8 mouse cellular contexts compared by ENCODE assay signal in genomic region chr13:49169448-49170207, GRCm38 (mm10). TPM values are rescaled to one million over a fixed set of nuclear protein-coding genes. Genes with fewer than 3 reads are reported as not detected.
DNase-seq lines count a peak whose midpoint lies in the region; ATAC-seq and TF ChIP-seq lines count a peak whose summit lies in the region.

No protein-coding gene starts in this region.

- peaks cover 9% of the 10 kb centered on the region; the same call in 1 of the 2 replicates for H3K27me3 ChIP-seq in forebrain, embryonic 10.5 days (ENCODE audit: poor library complexity, severe bottlenecking)
- no peaks in the 10 kb centered on the region for H3K27me3 ChIP-seq in heart, postnatal 0 days (ENCODE audit: control insufficient read depth, insufficient read depth, low read length)
- H3K27me3 ChIP-seq in liver, postnatal 0 days (ENCODE audit: insufficient read depth, low read length) = no peaks in the 10 kb centered on the region
- H3K27me3 ChIP-seq in neural tube, embryonic 14.5 days (ENCODE audit: control insufficient read depth, insufficient read depth, low read length) = no peaks in the 10 kb centered on the region
- H3K27me3 ChIP-seq in stomach, postnatal 0 days (ENCODE audit: control insufficient read depth, insufficient read depth, low read length) = no peaks in the 10 kb centered on the region

- peak; percentile 78 for TF ChIP-seq CTCF in bone marrow macrophage, adult 2 months (IDR thresholded peaks at IDR 0.05; ENCODE audit: low read depth, low read length)
- peak; percentile 99 for TF ChIP-seq CTCF in heart, postnatal 0 days (IDR thresholded peaks at IDR 0.05; ENCODE audit: low read depth)
- TF ChIP-seq CTCF in liver, postnatal 0 days (IDR thresholded peaks at IDR 0.05; ENCODE audit: low read depth) = peak; percentile 97
- peak; percentile 97 for TF ChIP-seq CTCF in stomach, postnatal 0 days (IDR thresholded peaks at IDR 0.05; ENCODE audit: low read depth)

- H3K36me3 ChIP-seq in forebrain, embryonic 10.5 days (replicated peaks) = no peaks in the 10 kb centered on the region
- H3K36me3 ChIP-seq in heart, postnatal 0 days (replicated peaks; ENCODE audit: control insufficient read depth, insufficient read depth, low read length) = no peaks in the 10 kb centered on the region
- H3K36me3 ChIP-seq in liver, postnatal 0 days (replicated peaks; ENCODE audit: insufficient read depth, low read length) = no peaks in the 10 kb centered on the region
- no peaks in the 10 kb centered on the region for H3K36me3 ChIP-seq in neural tube, embryonic 14.5 days (ENCODE audit: control insufficient read depth, insufficient read depth, low read length)
- no peaks in the 10 kb centered on the region for H3K36me3 ChIP-seq in stomach, postnatal 0 days (ENCODE audit: control insufficient read depth, insufficient read depth, low read length)

- peaks cover 13% of the 10 kb centered on the region for H3K4me1 ChIP-seq in bone marrow macrophage, adult 2 months (ENCODE audit: control insufficient read depth, insufficient read depth, low read length)
- H3K4me1 ChIP-seq in forebrain, embryonic 10.5 days = peaks cover 7% of the 10 kb centered on the region
- H3K4me1 ChIP-seq in heart, postnatal 0 days (ENCODE audit: control insufficient read depth, insufficient read depth) = no peaks in the 10 kb centered on the region
- peaks cover 2% of the 10 kb centered on the region; the same call in 1 of the 2 replicates for H3K4me1 ChIP-seq in liver, postnatal 0 days (ENCODE audit: insufficient read depth)
- H3K4me1 ChIP-seq in neural tube, embryonic 14.5 days (ENCODE audit: control insufficient read depth, insufficient read depth, low read length) = no peaks in the 10 kb centered on the region
- H3K4me1 ChIP-seq in stomach, postnatal 0 days (replicated peaks; ENCODE audit: control insufficient read depth, insufficient read depth) = no peaks in the 10 kb centered on the region

- no peak for TF ChIP-seq POLR2A in bone marrow macrophage, adult 2 months (IDR thresholded peaks at IDR 0.05; ENCODE audit: borderline replicate concordance, low read depth, low read length)

- peak; percentile 83 to 84 for DNase-seq in B cell, adult 2 months
- DNase-seq in forebrain, embryonic 10.5 days (ENCODE audit: extremely low spot score, low spot score) = peak; percentile 84
- DNase-seq in heart, postnatal 0 days (ENCODE audit: low spot score) = peak; percentile 86
- DNase-seq in kidney, postnatal 36 days = peak; percentile 94 to 98
- DNase-seq in liver, postnatal 0 days = peak; percentile 91
- peak; percentile 95 for DNase-seq in stomach, postnatal 0 days (ENCODE audit: low spot score)

- no peak for TF ChIP-seq EP300 in heart, postnatal 0 days (IDR thresholded peaks at IDR 0.05; ENCODE audit: low read depth)
- no peak for TF ChIP-seq EP300 in liver, postnatal 0 days (IDR thresholded peaks at IDR 0.05; ENCODE audit: low read depth)
- no peak for TF ChIP-seq EP300 in stomach, postnatal 0 days (optimal IDR thresholded peaks at IDR 0.05)

- no peaks in the 10 kb centered on the region for H3K9me3 ChIP-seq in forebrain, embryonic 10.5 days
- no peaks in the 10 kb centered on the region for H3K9me3 ChIP-seq in heart, postnatal 0 days (replicated peaks; ENCODE audit: control insufficient read depth, low read length)
- H3K9me3 ChIP-seq in liver, postnatal 0 days (ENCODE audit: low read length) = no peaks in the 10 kb centered on the region
- no peaks in the 10 kb centered on the region for H3K9me3 ChIP-seq in neural tube, embryonic 14.5 days (ENCODE audit: control insufficient read depth, low read length)
- H3K9me3 ChIP-seq in stomach, postnatal 0 days (ENCODE audit: control insufficient read depth, low read length) = no peaks in the 10 kb centered on the region

- H3K9ac ChIP-seq in heart, postnatal 0 days (replicated peaks; ENCODE audit: low read depth, low read length) = no peak overlapping the region
- no peak overlapping the region for H3K9ac ChIP-seq in liver, postnatal 0 days (replicated peaks)
- no peak overlapping the region for H3K9ac ChIP-seq in neural tube, embryonic 14.5 days (replicated peaks; ENCODE audit: low read depth, low read length)
- no peak overlapping the region for H3K9ac ChIP-seq in stomach, postnatal 0 days (ENCODE audit: low read length)

- H3K27ac ChIP-seq in bone marrow macrophage, adult 2 months (ENCODE audit: insufficient read depth, low read depth, low read length) = no peak overlapping the region
- H3K27ac ChIP-seq in forebrain, embryonic 10.5 days = no peak overlapping the region
- H3K27ac ChIP-seq in heart, postnatal 0 days (ENCODE audit: low read depth) = no peak overlapping the region
- H3K27ac ChIP-seq in liver, postnatal 0 days (ENCODE audit: low read depth) = no peak overlapping the region
- no peak overlapping the region for H3K27ac ChIP-seq in neural tube, embryonic 14.5 days (ENCODE audit: low read depth, low read length)
- no peak overlapping the region for H3K27ac ChIP-seq in stomach, postnatal 0 days (replicated peaks)

- no peak overlapping the region for H3K4me3 ChIP-seq in bone marrow macrophage, adult 2 months (ENCODE audit: insufficient read depth, low read length)
- no peak overlapping the region for H3K4me3 ChIP-seq in forebrain, embryonic 10.5 days
- H3K4me3 ChIP-seq in heart, postnatal 0 days (ENCODE audit: low read depth, low read length) = no peak overlapping the region
- H3K4me3 ChIP-seq in liver, postnatal 0 days (ENCODE audit: low read depth, low read length) = no peak overlapping the region
- no peak overlapping the region for H3K4me3 ChIP-seq in neural tube, embryonic 14.5 days (ENCODE audit: low read depth, low read length)
- H3K4me3 ChIP-seq in stomach, postnatal 0 days (ENCODE audit: low read depth, low read length) = no peak overlapping the region

- ATAC-seq in heart, postnatal 0 days (ENCODE audit: insufficient read depth, low read depth) = peak; percentile 80
- ATAC-seq in liver, postnatal 0 days = peak; percentile 87
- peak; percentile 54; the same call in 1 of the 2 replicates for ATAC-seq in neural tube, embryonic 14.5 days (ENCODE audit: low read depth)
- ATAC-seq in stomach, postnatal 0 days (ENCODE audit: low FRiP score, low TSS enrichment) = peak; percentile 78

- no peak overlapping the region for H3K4me2 ChIP-seq in heart, postnatal 0 days (ENCODE audit: low read depth, low read length)
- no peak overlapping the region for H3K4me2 ChIP-seq in liver, postnatal 0 days (ENCODE audit: low read depth, low read length)
- H3K4me2 ChIP-seq in neural tube, embryonic 14.5 days (ENCODE audit: low read depth, low read length) = no peak overlapping the region
- H3K4me2 ChIP-seq in stomach, postnatal 0 days (replicated peaks; ENCODE audit: low read depth) = no peak overlapping the region

- WGBS in forebrain, embryonic 10.5 days = 21% methylated on average over 17 of the region's 17 CpGs
- 18% methylated on average over 17 of the region's 17 CpGs for WGBS in heart, postnatal 0 days
- 18% methylated on average over 17 of the region's 17 CpGs for whole genome bisulfite sequencing in liver, postnatal 0 days (ENCODE audit: insufficient replicate concordance)
- WGBS in neural tube, embryonic 14.5 days = 19% methylated on average over 17 of the region's 17 CpGs
- 15% methylated on average over 17 of the region's 17 CpGs for WGBS in stomach, postnatal 0 days

RNA-seq across cellular contexts. Expression of gene Ninj1, which starts 17.7 kb away (rescaled TPM):
- polyA plus RNA-seq in bone marrow macrophage, adult 2 months (2012; ENCODE audit: insufficient read depth, insufficient read length, missing spikeins) = 497 and 521 TPM in 2 replicates
- 22.7 and 24.1 TPM in 2 replicates for polyA plus RNA-seq in forebrain, embryonic 10.5 days (2016; fragmentation: Nextera tagmentation; extraction: Ambion mirVana)
- 75.3 and 102 TPM in 2 replicates for total RNA-seq in heart, postnatal 0 days (2014; rRNA removed; ENCODE audit: low replicate concordance)
- polyA plus RNA-seq in heart, postnatal 0 days (2015; fragmentation: Nextera tagmentation; extraction: Ambion mirVana) = 94.6 and 97.2 TPM in 2 replicates
- 106 and 118 TPM in 2 replicates for polyA plus RNA-seq in liver, postnatal 0 days (2015; fragmentation: Nextera tagmentation; extraction: Ambion mirVana)
- 29.0 and 34.8 TPM in 2 replicates for polyA plus RNA-seq in neural tube, embryonic 14.5 days (2014; fragmentation: Nextera tagmentation; extraction: Ambion mirVana)
- polyA plus RNA-seq in stomach, postnatal 0 days (2015; fragmentation: Nextera tagmentation; extraction: Ambion mirVana) = 76.3 and 83.1 TPM in 2 replicates

RNA-seq across cellular contexts. Expression of gene Wnk2, which starts 21.8 kb away (rescaled TPM):
- polyA plus RNA-seq in bone marrow macrophage, adult 2 months (2012; ENCODE audit: insufficient read depth, insufficient read length, missing spikeins) = not detected in 2 replicates
- 4.2 and 4.5 TPM in 2 replicates for polyA plus RNA-seq in forebrain, embryonic 10.5 days (2016; fragmentation: Nextera tagmentation; extraction: Ambion mirVana)
- total RNA-seq in heart, postnatal 0 days (2014; rRNA removed; ENCODE audit: low replicate concordance) = 5.4 and 5.5 TPM in 2 replicates
- polyA plus RNA-seq in heart, postnatal 0 days (2015; fragmentation: Nextera tagmentation; extraction: Ambion mirVana) = 1.5 TPM in 2 replicates
- 0.13 and 0.15 TPM in 2 replicates for polyA plus RNA-seq in liver, postnatal 0 days (2015; fragmentation: Nextera tagmentation; extraction: Ambion mirVana)
- 26.5 and 33.1 TPM in 2 replicates for polyA plus RNA-seq in neural tube, embryonic 14.5 days (2014; fragmentation: Nextera tagmentation; extraction: Ambion mirVana)
- polyA plus RNA-seq in stomach, postnatal 0 days (2015; fragmentation: Nextera tagmentation; extraction: Ambion mirVana) = 1.6 and 1.7 TPM in 2 replicates

RNA-seq across cellular contexts. Expression of gene Card19, which starts 46.2 kb away (rescaled TPM):
- 261 and 268 TPM in 2 replicates for polyA plus RNA-seq in bone marrow macrophage, adult 2 months (2012; ENCODE audit: insufficient read depth, insufficient read length, missing spikeins)
- 21.0 and 22.1 TPM in 2 replicates for polyA plus RNA-seq in forebrain, embryonic 10.5 days (2016; fragmentation: Nextera tagmentation; extraction: Ambion mirVana)
- total RNA-seq in heart, postnatal 0 days (2014; rRNA removed; ENCODE audit: low replicate concordance) = 114 and 136 TPM in 2 replicates
- polyA plus RNA-seq in heart, postnatal 0 days (2015; fragmentation: Nextera tagmentation; extraction: Ambion mirVana) = 188 TPM in 2 replicates
- 31.8 and 32.3 TPM in 2 replicates for polyA plus RNA-seq in liver, postnatal 0 days (2015; fragmentation: Nextera tagmentation; extraction: Ambion mirVana)
- polyA plus RNA-seq in neural tube, embryonic 14.5 days (2014; fragmentation: Nextera tagmentation; extraction: Ambion mirVana) = 35.7 and 37.3 TPM in 2 replicates
- 83.5 and 86.2 TPM in 2 replicates for polyA plus RNA-seq in stomach, postnatal 0 days (2015; fragmentation: Nextera tagmentation; extraction: Ambion mirVana)
